Mouse (Mus musculus) ES-Bruce4 (cell line): Measurements from ENCODE around the gene Scp2.

ENCODE experiments used
- CTCF ChIP-seq: IDR thresholded peaks from one replicate; pipeline ENCODE4 v1.8.1; 2011; ENCODE audit warnings: low read depth, low read length
- EP300 ChIP-seq: IDR thresholded peaks from 2 replicates; pipeline ENCODE4 v1.6.1; 2011; ENCODE audit warnings: low read depth, low read length; ENCODE audit not compliant: insufficient read depth
- POLR2A ChIP-seq: IDR thresholded peaks from one replicate; pipeline ENCODE4 v1.8.1; 2011; ENCODE audit warnings: low read length; ENCODE audit not compliant: insufficient read depth

GRCm38 (mm10) chr4:108015067-108015765, 129.6 kb downstream of the Scp2 start:
- TF ChIP-seq CTCF (peak; percentile 73), EP300 (no peak), POLR2A (no peak)
